Mouse (Mus musculus): ENCODE results near the gene Ugt1a8. TPM values are rescaled to one million over a fixed set of nuclear protein-coding genes. Genes with fewer than 3 reads are reported as not detected.

The Ugt1a8 gene
- total RNA-seq, 2 experiments from 2014 or later, result not detected

GRCm38 (mm10) chr1:88257681-88258080 is 170.1 kb downstream of the Ugt1a8 start:
- DNase-seq (ENCODE audit: low spot score in 2 of 2), result no peak

- DNase-seq (ENCODE audit: low spot score in 2 of 2), result no peak
Observed at GRCm38 (mm10) chr1:88258361-88258760, 170.7 kb downstream of the Ugt1a8 start.

DNA sequence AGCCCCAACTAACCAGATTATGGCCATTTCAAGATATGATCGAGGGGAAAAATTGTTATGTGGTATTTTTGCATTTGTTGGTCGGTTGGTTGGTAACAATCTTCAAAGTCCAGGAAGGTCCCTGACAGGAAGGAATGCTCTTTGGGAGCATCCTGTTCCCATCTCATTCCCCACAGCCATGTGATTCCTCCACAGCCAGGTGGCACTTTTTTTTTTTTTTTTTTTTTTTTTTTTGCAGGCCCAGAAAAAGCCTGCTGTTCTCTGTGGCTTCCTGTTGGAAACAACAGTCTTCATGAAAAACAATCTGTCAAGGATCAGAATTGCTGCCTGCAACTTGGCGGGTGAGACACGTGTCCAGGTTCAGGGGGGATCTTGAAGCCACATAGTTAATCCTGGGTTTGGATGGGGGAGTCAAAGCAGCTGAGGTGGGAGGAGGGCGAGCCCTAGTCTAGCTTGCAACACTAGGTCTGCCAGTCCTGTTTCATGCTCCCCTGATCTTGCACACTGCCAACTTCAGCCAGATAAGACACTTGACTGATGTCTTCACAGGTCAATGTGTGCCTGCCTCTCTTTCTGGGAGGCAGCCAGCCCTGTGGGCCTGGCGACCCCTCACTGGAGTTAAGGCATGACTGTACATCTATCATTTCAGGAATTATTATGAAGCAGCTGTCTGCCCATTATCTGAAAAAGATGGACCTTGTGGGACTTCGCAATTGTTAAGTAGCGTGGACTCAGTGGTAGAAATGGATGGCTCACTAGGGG is 171.4 kb downstream of the Ugt1a8 start:
- DNase-seq (ENCODE audit: low spot score in 2 of 2), result no peak

DNA sequence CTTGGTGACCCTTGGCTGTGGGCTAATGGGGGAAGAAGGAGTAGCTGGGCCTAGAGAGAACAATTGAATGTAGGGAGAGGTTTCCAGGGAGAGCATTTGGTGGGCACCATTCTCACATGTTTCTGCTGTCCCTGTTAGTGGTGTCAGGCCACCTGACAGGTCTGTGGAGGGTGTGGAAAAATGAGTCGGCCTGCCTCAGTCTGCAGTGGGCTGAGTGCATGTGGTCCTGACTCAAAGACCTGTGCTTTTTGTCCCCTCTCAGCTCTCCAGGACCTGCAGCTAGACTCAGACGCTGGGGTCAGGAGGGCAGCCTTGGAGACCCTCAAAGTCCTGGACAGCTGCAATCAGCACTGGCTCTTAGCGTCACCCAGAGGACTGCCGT is 172.0 kb downstream of the Ugt1a8 start:
- DNase-seq (ENCODE audit: low spot score in 2 of 2), result no peak

GRCm38 (mm10) chr1:88260114-88260513 is 172.5 kb downstream of the Ugt1a8 start:
- DNase-seq (ENCODE audit: low spot score in 2 of 2), result no peak

DNA sequence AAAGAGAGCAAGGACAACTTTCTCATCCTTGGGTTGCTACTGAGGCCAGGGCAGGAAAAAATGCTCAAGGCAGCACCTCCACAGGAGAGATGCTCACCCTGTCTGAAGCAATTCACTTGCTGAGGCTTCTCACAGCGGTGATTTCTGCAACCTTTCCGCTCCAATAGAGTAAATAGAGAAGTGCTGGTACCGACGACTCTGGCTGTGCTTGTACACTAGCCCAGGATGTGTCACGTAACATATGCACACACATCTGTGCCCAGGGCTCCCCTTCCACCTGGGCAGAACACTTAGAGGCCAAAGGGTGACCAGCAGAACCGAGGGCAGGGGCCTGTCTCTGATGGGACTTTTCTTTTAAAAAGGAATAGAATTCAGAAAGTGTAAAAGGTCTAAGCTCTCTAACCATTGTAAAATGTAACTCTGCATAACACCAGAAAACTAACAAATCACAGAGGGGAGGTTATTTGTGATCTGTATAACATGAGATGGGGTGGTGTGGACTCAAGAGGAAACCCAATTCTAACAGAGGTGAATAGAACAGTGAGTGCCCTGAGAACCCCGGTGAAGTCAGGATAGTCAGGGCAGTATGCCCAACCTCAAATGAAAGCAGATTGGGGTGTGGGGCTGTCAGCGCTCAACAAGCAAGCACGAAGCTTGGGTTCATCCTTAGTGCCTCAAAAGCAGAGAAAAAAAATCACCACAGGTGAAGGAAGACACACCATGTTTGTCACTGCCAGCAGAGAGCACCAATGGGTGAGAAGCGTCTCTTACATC is 173.2 kb downstream of the Ugt1a8 start:
- no peak for DNase-seq (ENCODE audit: low spot score in 2 of 2)

DNA sequence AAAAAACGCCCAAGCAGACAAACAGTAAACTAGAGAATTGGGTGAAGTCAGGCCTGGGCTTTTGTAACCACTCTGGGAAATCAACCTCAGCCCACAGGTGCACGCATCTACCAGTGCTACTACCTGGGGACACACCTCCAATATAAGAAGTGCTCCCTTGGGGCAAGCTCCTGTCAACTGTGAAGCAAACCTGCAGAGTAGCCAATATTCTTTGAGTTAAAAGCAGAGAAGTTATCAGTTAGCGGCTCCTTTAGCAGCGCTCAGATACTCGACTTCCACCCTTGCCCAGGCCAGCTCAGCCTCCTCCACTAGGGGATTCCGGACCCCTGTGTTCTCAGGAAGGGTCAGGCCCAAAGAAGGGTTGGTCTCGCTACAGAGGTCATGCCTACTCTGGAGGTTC is 174.1 kb downstream of the Ugt1a8 start:
- no peak for DNase-seq (ENCODE audit: low spot score in 2 of 2)

- no peak for DNase-seq (ENCODE audit: low spot score in 2 of 2)
Observed at GRCm38 (mm10) chr1:88262255-88262654, 174.6 kb downstream of the Ugt1a8 start.

DNA sequence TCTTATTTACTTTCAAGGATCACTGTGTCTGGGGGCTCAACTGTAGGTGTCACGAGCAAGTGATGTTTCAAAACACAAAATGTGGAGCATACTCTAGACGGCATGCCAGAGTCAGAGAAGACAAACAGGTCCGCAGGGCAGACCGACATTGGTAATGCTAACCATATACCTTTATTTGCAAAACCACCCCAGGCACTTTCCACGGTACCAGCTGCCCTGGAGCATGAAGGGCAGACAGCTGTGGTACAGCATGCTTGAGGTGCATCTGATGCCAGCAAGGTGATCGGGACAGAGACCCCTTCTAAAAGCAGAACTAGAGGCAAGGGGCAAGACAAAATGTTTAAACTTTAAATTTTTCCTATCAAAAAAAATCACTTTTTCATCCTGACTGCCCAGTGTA is 175.3 kb downstream of the Ugt1a8 start:
- no peak for DNase-seq (ENCODE audit: low spot score in 2 of 2)

DNA sequence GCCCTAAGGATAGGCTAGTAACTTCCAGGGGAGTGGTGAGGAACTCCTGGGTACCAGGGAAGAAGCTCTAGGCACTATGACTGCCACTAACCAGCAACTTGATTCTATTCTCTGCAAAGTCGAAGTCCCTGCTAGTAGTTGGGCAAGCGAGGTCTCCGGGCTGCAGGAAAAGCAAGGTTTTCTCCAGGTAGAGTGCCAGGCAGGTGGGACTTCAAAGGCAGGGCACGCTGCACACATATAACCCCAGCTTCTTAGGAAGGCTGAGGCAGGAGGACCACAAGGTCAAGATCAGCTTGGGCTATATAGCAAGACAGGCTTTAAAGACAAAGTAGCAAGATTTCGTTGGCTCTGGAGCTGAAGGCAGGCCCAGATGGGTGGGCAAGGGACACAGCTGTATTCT is 176.2 kb downstream of the Ugt1a8 start:
- DNase-seq (ENCODE audit: low spot score in 2 of 2), result no peak

- DNase-seq (ENCODE audit: low spot score in 2 of 2), result no peak
Observed at GRCm38 (mm10) chr1:88264237-88264868, 176.7 kb downstream of the Ugt1a8 start.

DNA sequence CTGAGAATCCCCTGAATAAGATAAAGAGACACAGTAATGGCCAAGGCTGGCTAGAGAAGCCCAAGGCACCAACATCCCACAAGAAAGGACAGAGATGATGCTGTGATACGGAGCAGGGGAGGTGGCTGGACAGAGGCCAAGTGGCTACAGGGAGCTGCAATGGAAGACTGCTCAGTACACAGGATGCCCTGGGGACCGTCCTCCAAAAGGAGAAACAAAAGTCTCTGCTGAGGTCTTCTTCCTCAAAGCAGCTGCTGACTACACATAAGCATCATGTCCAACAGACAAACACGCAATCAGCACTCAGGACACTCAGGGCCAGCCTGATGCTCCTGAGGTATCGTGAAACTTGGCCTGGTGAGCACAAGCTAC is 177.2 kb downstream of the Ugt1a8 start:
- no peak for DNase-seq (ENCODE audit: low spot score in 2 of 2)

GRCm38 (mm10) chr1:88266123-88266522 is 178.5 kb downstream of the Ugt1a8 start:
- DNase-seq (ENCODE audit: low spot score in 2 of 2), result no peak

DNA sequence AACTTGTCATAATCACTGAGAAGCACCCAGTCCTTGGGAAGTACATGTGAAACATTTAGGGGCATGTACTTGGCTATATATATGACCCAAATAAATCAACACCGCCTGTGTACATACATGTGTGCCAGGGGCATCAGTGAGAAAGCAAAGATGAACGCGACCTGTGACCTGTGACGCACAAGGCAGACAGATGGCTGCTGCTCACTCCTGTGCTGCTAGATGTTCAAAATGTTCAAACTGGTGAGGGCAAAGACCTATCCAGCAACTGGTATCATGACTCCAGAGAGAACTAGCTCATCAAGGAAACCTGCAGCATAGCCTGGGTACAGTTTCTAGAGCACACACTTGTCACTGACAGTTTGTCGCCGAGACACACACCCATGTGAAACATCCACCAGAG is 179.9 kb downstream of the Ugt1a8 start:
- DNase-seq (ENCODE audit: low spot score in 2 of 2), result no peak

DNA sequence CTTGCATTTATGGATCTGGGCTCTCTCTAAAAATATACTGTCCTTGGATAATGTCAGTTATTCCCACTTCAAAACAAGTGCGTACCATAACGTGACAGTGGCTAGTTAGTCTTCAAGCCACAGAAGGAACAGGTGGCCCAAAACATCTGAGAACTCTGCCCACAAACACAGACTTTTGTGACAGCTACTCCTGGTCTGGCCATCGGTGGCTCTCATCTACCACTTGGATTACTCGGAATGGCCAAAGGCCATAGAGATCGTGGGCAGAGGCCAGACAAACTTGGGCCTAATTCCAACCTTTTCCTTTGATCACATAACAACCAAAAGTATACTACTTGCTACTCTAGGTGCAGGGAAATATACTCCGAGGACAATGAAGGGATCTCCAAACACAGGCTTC is 180.5 kb downstream of the Ugt1a8 start:
- no peak for DNase-seq (ENCODE audit: low spot score in 2 of 2)

Other genes with a start within 250 kb of the Ugt1a8 start
- 10 to 100 TPM; 63.1 to 64.2 TPM for gene Dgkd, start 234.5 kb upstream of the Ugt1a8 start, total RNA-seq (2021)
- gene Usp40, start 79.3 kb upstream of the Ugt1a8 start, total RNA-seq (2021), result 10 to 100 TPM; 35.7 to 39.6 TPM
- gene Ugt1a10, start 32.4 kb upstream of the Ugt1a8 start, total RNA-seq (2021), result 1 to 10 TPM; 2.8 to 3.2 TPM
- 1 to 10 TPM in 1 of 2 experiments, under 1 TPM in 1; 0.22 to 2.3 TPM for gene Ugt1a9, start 17.0 kb upstream of the Ugt1a8 start, total RNA-seq (2021)
- gene Ugt1a7c, start 7.2 kb downstream of the Ugt1a8 start, total RNA-seq (2021), result 1 to 10 TPM; 2.1 to 5.4 TPM
- 1 to 10 TPM; 1.7 to 8.0 TPM for gene Ugt1a6b, start 15.4 kb downstream of the Ugt1a8 start, total RNA-seq (2021)
- 1 to 10 TPM; 5.2 to 6.3 TPM for gene Ugt1a6a, start 47.0 kb downstream of the Ugt1a8 start, total RNA-seq (2021)
- gene Ugt1a5, start 78.2 kb downstream of the Ugt1a8 start, total RNA-seq (2021), result under 1 TPM; 0.64 to 0.68 TPM
- 10 to 100 TPM in 1 of 2 experiments, 1 to 10 TPM in 1; 1.0 to 31.4 TPM for gene Ugt1a2, start 112.8 kb downstream of the Ugt1a8 start, total RNA-seq (2021)
- gene Dnajb3, start 118.0 kb downstream of the Ugt1a8 start, total RNA-seq (2021), result 1 to 10 TPM; 3.3 to 4.2 TPM
- 10 to 100 TPM in 1 of 2 experiments, 1 to 10 TPM in 1; 1.5 to 43.6 TPM for gene Ugt1a1, start 124.1 kb downstream of the Ugt1a8 start, total RNA-seq (2021)
- under 1 TPM; 0.20 to 0.42 TPM for gene Mroh2a, start 139.2 kb downstream of the Ugt1a8 start, total RNA-seq (2021)
- 100 to 1,000 TPM; 124 to 130 TPM for gene Hjurp, start 189.8 kb downstream of the Ugt1a8 start, total RNA-seq (2021)
- gene Trpm8, start 189.8 kb downstream of the Ugt1a8 start, total RNA-seq (2021), result under 1 TPM in 1 of 2 experiments, not detected in 1; 0.06 TPM